Mouse (Mus musculus): ENCODE results near the gene Rai14.
"Not testable (repeated sequence)": the region's sequence is repeated elsewhere in the genome, so short reads cannot be mapped to it uniquely, and the experiment has no call there.

Rai14 gene

GRCm38 (mm10) chr15:10533361-10533760 lies 181.1 kb downstream of the Rai14 start:
- not testable (repeated sequence) for DNase-seq (ENCODE audit: low spot score in 2 of 2)

DNA sequence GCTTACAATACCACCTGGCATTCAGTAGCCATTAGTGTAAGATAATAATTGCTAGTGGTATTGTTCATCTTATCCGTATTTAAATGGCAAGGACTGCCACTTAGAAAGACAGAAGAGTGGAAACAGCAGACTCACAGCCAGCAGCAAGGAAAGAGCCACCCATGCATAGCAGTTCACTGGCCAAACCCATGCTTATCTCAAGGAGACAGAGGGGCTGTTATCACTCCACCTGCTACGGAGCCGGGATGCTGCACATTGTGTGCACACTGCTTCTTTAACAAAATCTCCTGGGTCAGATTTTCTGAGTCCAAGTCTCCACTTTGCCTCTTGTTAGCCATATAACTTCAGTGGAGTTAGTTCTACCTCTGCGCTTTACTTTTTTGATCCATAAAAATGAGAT lies 183.1 kb downstream of the Rai14 start:
- no peak for DNase-seq (ENCODE audit: low spot score in 2 of 2)

- DNase-seq (ENCODE audit: low spot score in 2 of 2): no peak
Observed at GRCm38 (mm10) chr15:10525896-10526295, 188.5 kb downstream of the Rai14 start.
